Mouse (Mus musculus) small intestine, adult 2 months (tissue): ENCODE measurements at regions not wholly inside any gene's neighbourhood (a gene's known extent, or its start where the extent isn't known, plus 50 kb on each side); places are given as distances from the start of the nearest gene placed in this dataset.

Source experiments
- CTCF ChIP-seq: fragments of 200-500 bp; IDR thresholded peaks from 2 replicates; pipeline ENCODE4 v1.5.1; 2012; ENCODE audit warnings: low read depth, mild to moderate bottlenecking, control low read depth, inconsistent platforms, low read length, moderate library complexity, mixed read lengths; ENCODE audit not compliant: insufficient replicate concordance, insufficient read length; ENCODE audit errors: extremely low read depth
- POLR2A ChIP-seq: fragments of 200-500 bp; IDR thresholded peaks from 2 replicates; pipeline ENCODE4 v1.6.1; 2012; ENCODE audit warnings: low read depth, mild to moderate bottlenecking, control low read depth, inconsistent platforms, low read length, moderate library complexity

- TF ChIP-seq POLR2A, result no peak
- TF ChIP-seq CTCF, result no peak
Observed at GRCm38 (mm10) chr8:103748734-103749133, 352.7 kb upstream of the Cdh5 start.
